Mouse (Mus musculus) left cerebral cortex, postnatal 14 days (tissue): ENCODE results near the gene Spata13. TPM values are rescaled to one million over a fixed set of nuclear protein-coding genes. Genes with fewer than 3 reads are reported as not detected.

Source experiments
- DNase-seq, 2 experiments: peaks; one replicate each; pipeline ENCODE4 v3.0.0; 2021 to 2022; ENCODE audit warnings: low spot score in 2 of 2, mixed read lengths in 1 of 2
- intact Hi-C: fragments of 180-260 bp; cut with DNase I; formaldehyde crosslinking; loops from one replicate; pipeline ENCODE4 v1.15.1; 2025
- total RNA-seq, 2 experiments: library from RNA; stranded (reverse); gene quantifications; 2 replicates each; pipeline ENCODE4 v1.2.3; 2021

Spata13 gene
- total RNA-seq, 2 experiments from 2014 or later = 14.7 to 20.9 TPM

DNA sequence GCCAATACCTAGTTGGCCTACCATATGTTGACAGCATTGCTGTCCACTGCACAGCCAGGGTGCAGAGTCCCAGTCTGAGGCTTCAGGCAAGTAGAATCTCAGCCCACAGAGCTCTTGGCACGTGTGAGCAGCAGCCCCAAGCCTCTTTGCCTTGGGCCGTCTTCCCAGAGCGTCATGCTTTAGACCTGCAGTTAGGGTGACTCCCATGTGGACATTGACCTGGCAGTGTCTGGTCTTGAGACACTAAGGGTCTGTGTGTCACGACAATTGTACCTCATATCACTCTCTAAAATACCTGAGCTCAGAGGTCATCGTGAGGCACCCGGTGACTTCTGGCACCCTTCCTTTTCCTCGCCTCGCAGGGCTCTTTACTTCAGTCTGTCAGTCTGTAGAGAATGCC, 125.3 kb downstream of the Spata13 start:
- intact Hi-C loops = no loop called here
- DNase-seq = no peak

DNA sequence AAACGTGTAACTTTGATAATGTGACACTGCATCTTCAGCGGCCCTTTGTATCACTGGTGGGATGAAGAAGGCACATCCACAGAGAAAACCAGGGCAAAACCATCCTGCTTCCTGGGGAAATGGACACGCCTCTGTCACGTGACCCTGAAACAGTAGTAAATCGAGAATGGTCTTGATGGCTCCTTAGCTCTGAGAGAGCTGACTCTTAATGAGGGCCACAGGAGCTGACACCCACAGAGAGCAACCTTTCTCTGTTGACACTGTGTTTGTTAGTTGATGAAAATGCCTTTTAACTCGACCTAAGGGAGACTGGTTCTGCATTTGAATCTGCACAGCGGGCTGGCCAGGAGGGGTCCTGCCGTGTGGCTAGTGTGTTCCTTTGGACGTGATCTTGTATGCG, 128.0 kb downstream of the Spata13 start:
- DNase-seq = no peak
- intact Hi-C loops = no loop called here

DNA sequence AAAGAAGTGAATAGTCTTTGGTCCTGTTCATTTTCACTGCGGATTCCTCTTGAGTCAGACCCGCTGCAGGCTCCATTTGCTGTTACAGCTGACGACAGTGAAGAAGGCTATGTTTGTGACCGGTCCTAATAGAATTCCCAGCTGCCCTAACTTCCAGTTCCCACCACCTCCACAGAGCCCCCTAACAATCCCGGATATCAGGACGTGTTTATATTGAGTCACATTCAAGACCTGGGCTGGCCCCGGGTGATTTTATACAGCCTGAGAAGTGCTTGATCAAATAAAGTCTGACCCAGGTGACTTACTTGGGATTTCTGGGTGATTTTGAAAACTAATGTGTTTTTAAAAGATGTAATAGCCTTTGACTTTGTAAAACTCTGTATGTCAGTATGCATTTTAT, 129.0 kb downstream of the Spata13 start:
- intact Hi-C loops = no loop called here
- no peak for DNase-seq

DNA sequence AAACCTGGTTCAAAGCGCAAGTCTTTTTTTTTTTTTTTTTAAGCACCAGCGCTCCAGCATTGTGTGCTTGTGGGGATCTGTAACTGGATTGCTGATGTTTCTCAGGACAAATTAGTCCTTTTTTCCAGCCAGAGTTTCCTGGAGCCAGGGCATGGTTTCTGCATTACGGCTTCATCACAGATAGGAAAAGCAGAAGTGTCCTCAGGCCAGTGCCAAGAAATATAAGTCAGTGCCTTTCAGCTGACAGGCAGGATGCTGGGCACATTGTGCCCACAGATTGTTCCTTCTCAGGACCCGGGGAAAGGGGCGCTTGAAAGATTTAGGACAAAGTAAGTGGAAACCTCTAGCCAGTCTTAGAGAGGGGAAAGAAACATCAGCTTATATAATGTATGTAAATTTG, 129.9 kb downstream of the Spata13 start:
- DNase-seq = no peak
- intact Hi-C loops = no loop called here

DNA sequence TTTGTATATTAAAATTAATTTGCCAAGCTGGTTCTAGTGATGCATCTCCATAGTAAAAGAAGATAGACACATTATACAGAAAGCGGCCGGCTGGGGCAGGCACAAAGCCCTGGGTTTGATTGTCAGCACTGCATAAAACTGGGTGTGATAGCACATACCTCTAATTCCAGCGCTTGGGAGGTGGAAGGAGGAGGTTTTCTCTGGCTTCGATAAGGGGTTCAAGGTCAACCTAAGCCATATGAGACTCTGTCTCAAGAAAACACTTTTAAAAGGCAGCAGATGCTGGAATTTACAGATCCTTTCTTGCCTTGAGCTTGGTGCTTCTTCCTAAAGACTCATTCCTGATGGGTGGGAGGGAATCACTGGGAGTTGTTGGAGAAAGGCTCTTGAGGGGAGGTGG, 130.7 kb downstream of the Spata13 start:
- DNase-seq = no peak
- intact Hi-C loops = no loop called here

DNA sequence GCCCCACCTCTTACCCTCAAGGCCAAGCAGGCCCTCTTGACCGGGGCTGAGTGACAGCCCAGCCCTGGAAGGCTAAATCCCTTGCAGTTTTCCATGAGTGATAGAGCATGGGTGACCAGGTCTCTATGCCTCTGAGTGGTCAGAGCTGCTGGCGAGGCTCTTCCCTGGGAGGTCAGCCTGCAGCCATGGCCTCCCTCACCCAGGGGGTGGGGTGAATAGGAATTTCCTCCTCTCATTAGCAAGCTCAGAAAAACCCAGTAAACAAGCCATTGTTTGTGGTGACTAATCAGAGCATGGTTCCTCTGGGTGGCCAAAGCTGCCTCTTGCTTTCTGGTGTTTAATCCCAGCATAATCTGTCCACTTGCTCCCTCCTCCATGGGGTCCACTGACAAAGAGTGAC, 131.2 kb downstream of the Spata13 start:
- intact Hi-C loops = no loop called here

DNA sequence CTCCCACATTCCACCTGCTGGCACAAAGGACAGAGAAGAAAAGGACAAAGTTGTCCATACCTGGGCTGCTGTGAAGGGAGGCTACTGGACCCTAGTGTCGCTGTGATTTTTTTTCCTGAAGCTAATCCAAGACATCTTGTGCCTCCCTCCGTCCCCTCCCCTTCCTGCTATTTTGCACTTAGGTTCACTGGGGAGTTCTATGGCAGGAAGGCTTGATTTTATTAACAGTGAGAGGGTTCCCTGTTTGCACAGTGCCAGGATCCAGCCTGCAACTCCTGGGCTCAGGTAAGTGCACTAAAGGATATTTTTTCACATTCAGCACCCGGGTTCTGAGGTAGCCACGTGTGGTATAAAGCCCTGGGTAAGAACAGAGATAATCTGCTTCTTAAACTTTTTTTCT, 134.1 kb downstream of the Spata13 start, which contains the start of gene C1qtnf9:
TSS of gene C1qtnf9 (plus strand) at position 251 of the 400 bp plus-strand sequence.
- intact Hi-C loops = no loop called here
- no peak for DNase-seq

More for the DNA sequence above, 131.2 kb downstream of the Spata13 start:
- DNase-seq = no peak

DNA sequence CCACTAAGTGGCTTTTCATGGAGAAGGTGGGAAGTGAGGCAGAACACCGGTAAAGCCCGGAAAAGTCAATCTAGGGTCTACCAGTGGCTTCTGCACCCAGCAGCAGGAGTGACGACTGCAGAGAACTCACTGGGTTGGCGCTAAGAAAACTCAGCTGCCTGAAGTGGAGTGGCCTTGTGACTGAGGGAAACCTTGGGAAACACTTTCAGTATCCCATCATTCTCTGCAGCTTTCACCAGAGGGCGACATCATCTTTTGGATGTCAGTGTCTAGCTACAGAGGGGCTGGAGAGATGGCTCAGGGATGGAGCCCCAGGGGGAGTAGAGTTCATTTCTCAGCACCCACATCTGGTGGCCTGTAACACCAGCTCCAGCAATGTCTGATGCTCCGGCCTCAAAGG, 135.5 kb downstream of the Spata13 start:
- intact Hi-C loops = no loop called here
- peak in 1 of 2 experiments; percentile 27 for DNase-seq

DNA sequence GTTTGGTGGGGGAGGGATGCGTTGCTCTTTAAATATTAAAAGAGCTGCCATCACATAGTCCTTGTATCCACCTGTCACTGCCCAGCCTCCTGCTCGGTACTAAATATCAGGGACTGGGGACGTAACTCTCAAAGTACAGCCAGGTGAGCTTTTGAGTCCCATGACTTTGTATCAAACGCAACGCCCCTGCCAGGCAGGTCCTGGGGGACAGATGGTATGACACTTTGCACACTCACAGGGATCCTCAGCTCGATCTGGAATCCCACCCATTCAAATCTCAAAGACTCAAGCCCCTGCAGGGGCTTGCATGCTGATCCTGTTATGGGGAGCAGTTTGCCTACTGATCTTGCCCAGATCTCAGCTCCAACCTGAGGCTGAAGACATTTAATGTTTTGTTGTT, 136.8 kb downstream of the Spata13 start:
- no peak for DNase-seq
- intact Hi-C loops = loop anchor here (5.0 kb wide), 2 partner anchors 33 to 253 kb away; no protein-coding TSS in a partner anchor

DNA sequence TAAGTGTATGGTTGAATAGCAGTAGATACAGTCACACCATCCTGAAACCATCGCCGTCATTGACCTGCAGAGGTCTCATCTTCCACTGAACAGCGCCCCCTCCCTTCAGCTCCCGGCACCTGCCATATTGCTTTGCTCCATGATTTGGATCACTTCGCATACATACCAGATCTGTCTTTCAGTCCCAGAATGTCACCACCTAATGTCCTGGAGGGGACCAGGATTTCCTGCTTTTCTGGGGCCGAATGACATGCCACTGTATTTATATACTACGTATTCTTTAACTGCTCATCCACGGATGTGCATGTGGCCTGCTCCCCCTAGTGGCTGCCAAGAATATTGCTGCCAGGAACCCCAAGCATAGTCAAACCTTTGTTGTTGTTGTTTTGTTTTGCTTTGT, 137.3 kb downstream of the Spata13 start:
- peak; percentile 71 to 76 for DNase-seq
- intact Hi-C loops = loop anchor here (1.0 to 5.0 kb wide), 3 partner anchors 34 to 254 kb away; no protein-coding TSS in a partner anchor

DNA sequence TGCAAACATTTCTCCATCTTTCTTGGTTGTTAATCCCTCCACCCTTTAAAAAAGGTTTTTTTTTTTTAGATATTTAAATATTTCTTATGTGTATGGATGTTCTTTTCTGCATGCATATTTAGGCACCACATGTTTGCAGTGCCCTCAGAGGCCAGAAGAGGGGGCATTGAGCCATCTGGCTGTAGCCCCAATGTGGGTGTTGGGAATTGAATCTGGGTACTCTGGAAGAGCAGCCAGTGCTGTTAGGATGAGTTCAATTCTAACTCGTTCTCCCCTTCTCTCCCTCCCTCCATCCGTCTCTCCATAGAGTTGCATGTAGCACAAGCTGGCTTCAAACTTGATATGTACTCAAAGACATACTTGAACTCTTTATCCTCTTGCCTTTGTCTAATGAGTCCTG, 139.7 kb downstream of the Spata13 start:
- intact Hi-C loops = loop anchor here (5.0 kb wide), 2 partner anchors 36 to 256 kb away; no protein-coding TSS in a partner anchor
- no peak for DNase-seq

DNA sequence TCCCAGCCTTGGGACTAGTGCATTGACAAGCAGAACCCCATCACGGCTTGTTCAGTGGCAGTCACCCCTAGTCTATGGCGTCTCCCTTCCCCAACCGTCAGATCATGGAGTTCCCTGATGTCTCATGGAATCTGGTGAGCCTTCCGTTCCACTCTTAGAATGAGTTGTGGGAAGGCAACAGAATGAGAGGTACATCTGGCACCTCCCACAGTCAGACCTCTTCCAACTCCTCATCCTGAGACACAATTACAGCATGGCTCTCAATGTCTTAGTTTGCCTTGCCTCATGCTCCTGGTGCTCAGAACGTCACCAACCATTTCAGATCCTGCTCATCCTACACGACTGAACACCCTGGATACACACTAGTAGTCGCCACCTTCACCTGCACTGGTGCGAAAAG, 142.7 kb downstream of the Spata13 start:
- DNase-seq = no peak
- intact Hi-C loops = no loop called here

DNA sequence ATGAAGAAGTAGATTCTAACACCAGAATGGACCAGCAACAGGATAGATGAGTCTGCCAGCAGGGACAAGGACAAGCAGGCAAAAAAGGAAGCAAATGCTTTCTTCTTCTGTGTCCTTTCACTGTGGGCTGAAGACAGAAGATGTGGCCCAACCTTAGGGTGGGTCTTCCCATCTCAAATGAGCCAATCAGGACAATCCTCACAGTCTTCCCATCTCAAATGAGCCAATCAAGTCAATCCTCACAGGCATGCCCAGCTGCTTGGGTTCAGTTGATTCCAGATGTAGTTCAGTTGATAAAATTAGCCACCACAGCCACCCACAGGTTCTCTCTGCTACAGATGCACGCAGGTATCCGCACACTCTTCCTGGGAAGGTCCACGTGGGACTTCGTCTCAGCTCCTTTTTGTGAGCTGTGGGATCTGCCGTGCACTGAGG, 143.7 kb downstream of the Spata13 start:
- intact Hi-C loops = no loop called here
- DNase-seq = no peak

DNA sequence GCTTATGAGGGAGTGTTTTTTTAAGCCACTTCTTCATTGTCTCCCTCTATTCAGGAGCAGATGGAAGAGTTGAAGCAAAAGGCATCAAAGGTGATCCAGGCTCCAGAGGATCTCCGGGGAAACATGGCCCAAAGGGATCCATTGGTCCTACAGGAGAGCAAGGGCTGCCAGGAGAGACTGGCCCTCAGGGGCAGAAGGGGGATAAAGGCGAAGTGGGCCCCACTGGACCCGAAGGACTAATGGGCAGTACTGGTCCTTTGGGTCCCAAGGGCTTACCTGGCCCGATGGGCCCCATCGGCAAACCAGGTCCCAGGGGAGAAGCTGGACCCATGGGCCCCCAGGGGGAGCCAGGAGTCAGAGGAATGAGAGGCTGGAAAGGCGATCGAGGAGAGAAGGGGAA, 145.4 kb downstream of the Spata13 start:
- no peak for DNase-seq
- intact Hi-C loops = no loop called here

DNA sequence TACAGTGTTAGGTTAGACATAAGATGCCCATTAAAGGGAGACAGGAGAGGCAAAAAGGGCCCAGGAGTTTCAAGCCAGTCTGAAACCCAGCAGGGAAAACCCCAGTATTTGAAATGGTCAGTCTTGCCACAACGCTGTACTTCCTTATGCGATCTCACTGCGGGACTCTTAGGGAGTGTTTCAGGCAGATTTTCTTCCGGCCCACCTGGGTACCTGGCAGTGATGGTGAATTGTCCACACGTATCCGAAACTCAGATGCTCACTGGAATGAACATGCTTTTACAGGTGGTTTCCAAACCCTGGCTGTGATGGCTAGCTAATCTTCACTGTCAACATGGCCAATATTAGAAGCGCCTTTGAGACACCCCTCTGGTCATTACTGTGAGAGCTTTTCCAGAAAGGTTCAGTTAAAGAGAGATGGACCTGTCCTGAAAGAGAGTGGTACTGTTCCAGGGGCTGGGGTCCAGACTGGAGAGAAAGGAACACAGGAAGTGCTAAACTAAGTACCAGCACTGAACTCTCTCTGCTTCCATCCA, 148.4 kb downstream of the Spata13 start:
- DNase-seq = no peak
- intact Hi-C loops = no loop called here

DNA sequence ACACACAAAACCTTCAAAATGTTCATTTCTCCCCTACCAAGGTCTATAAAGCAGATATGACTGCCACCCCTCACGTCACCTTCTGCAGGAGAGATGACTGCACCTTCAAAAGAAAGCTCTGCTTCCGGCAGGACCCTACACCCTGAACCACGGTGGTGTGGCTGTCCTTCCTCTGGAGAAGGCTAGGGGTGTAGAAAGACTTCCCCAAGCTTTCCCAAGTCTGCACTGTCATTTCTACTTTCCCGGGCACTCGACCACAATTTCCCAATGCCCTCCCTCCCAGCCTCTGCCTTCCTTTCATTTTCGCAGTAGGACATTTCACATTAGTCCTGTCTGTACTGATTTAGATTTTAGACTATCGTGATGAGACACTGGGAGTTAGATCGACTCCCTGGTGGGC, 149.4 kb downstream of the Spata13 start:
- intact Hi-C loops = no loop called here
- no peak for DNase-seq

DNA sequence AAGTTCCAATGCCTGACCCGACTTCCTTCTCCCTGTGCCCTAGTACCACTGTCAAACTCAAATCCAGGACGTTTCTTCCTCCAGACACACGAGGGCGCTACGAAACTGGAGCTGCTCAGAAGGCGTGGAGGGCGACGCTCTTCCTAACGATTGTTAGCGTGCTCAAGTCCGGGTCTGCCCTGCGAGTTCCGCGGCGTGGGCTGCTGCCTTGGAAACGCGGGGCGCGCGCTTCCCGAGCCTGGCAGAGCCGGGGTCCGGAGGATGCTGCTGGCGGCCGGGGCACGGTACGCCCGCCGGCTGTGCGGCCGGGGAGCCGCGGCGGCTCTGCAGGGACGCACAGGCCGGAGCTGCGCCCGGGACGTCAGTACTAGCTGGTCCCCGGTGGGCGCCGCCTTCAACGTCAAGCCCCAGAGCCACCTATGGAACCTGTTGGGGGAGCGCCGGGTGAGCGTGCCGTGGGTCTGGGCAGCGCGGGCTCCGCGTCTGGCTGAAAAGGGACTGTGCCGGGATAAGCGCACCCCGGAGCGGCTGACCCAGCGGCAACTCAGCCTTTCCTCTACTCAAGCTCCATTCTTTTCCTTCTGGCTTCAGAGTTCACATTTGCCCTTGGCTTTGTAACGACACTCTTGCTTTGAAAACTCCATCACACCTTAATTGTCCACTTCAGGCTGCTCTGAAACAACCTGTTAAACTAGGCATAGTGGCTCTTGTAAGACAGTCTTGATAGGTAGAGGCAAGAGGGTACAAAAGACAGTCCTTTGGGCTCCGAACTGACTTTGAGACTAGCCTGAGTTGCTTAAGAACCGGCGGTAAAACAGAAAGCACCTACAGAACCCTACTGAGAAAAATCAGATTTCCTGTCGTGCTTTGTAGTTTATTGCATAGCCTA, 150.9 kb downstream of the Spata13 start, which contains the start of gene Mipep:
TSS of gene Mipep (plus strand) at position 147 of the 889 bp plus-strand sequence.
- peak; percentile 83 to 88 for DNase-seq
- intact Hi-C loops = no loop called here

DNA sequence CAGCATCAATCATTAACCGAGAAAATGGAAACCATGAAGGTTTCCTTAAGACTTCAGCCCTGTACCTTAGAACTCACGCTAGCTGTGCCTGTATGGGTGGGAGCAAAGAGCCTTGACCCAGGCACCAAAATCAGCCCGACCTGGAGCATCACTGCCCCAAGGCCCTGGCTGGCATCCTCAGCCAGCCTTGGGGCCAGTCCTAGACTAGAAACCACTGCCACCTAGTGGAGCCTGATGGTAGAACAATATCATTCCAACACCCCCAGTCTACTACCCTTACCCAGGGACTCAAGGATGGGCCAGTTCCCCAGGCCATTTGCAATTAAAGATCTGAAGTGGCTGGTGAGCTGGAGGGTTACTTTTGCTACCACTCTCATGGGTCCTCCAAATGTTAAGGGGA, 156.3 kb downstream of the Spata13 start:
- intact Hi-C loops = no loop called here
- DNase-seq = peak; percentile 46 to 61

DNA sequence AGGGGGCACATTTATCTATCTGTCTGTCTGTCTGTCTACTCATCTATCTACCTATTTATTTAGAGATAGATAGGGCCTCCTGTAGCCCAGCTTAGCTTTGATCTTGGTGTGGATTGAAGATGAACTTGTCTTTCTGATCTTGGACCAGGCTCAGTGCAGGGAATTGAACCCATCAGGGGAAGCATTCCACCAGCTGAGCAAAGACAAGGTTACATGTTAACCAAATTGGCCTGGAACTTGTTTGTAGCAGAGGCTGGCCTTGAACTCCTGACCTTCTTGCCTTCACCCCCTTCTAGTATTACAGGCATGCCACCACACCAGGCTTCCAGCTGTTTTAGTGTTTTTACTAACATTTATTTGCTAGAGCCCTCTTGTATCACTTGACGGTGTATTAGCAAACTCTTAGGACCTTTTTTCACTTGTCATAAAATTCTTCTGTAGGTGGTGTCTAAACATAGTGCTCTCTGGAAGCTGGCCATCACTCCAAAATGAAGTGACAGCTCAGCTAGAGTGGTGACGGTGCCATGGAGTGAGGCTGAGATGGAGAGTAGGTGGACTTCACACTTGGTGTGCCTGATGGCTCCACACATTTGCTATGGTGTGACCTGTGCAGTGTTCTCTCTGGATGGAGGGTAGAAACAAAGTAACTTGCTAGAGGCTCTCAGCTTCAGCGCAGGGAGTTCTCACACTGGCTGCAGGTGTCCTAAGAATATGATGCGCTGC, 163.0 kb downstream of the Spata13 start:
- DNase-seq = no peak
- intact Hi-C loops = loop anchor here (5.0 kb wide), 2 partner anchors 291 to 496 kb away; no protein-coding TSS in a partner anchor

DNA sequence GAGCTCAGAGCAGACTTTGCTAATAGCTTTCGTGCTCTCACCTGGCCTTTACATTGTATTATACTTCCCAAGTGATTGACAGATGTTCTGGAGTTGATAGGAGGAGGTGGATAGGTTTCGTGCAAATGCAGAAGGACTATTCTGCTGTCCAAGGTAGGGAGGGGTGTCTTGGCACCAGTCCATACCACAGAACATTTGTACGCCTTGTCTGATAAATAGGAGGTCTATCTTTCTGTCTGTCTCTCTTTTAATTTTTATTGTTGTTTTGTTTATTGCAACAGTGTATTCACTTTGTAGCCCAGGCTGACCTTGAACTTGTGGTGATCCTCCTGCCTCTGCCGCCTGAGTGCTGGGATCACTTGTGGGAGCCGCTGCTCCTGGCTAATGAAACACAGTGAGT, 163.8 kb downstream of the Spata13 start:
- intact Hi-C loops = loop anchor here (5.0 kb wide), 2 partner anchors 290 to 495 kb away; no protein-coding TSS in a partner anchor
- no peak for DNase-seq
